Mouse (Mus musculus) liver, postnatal 0 days (tissue): ENCODE results near the gene Irs2. TPM values are rescaled to one million over a fixed set of nuclear protein-coding genes. Genes with fewer than 3 reads are reported as not detected.
A peak's percentile ranks its signal among the peaks of the same experiment; 100 is the strongest.

Source experiments
- ATAC-seq: fragments of 200-750 bp; cut with Nextera tagmentation; 2 replicates; pipeline ENCODE4 v1.8.0; 2017; ENCODE audit warnings: mild to moderate bottlenecking, moderate library complexity
- DNase-seq: peaks from one replicate; pipeline ENCODE4 v3.0.0-alpha.2; 2016
- H3K27ac ChIP-seq: fragments of 300-500 bp; sonication (generic); 2 replicates; pipeline ENCODE4 v1.5.1; 2014; ENCODE audit warnings: antibody characterized with exemption, moderate library complexity, mild to moderate bottlenecking, low read depth
- H3K27me3 ChIP-seq: fragments of 300-500 bp; sonication (generic); 2 replicates; pipeline ENCODE4 v1.6.1; 2014; ENCODE audit warnings: low read length, control low read depth, mixed read lengths; ENCODE audit not compliant: insufficient read depth
- H3K36me3 ChIP-seq: fragments of 300-500 bp; sonication (generic); replicated peaks from 2 replicates; pipeline ENCODE4 v1.6.1; 2014; ENCODE audit warnings: mild to moderate bottlenecking, control low read depth, low read length, moderate library complexity, mixed read lengths; ENCODE audit not compliant: insufficient read depth
- H3K4me1 ChIP-seq: fragments of 300-500 bp; sonication (generic); 2 replicates; pipeline ENCODE4 v1.6.1; 2014; ENCODE audit warnings: antibody characterized with exemption, mild to moderate bottlenecking, control low read depth; ENCODE audit not compliant: insufficient read depth
- H3K4me2 ChIP-seq: fragments of 300-500 bp; sonication (generic); 2 replicates; pipeline ENCODE4 v1.6.1; 2014; ENCODE audit warnings: low read depth, mild to moderate bottlenecking, low read length, moderate library complexity, mixed read lengths
- H3K4me3 ChIP-seq: fragments of 300-500 bp; sonication (generic); 2 replicates; pipeline ENCODE4 v1.5.1; 2014; ENCODE audit warnings: low read depth, low read length
- H3K9ac ChIP-seq: fragments of 300-500 bp; sonication (generic); replicated peaks from 2 replicates; pipeline ENCODE4 v1.6.1; 2014; ENCODE audit warnings: mild to moderate bottlenecking, moderate library complexity
- H3K9me3 ChIP-seq: fragments of 300-500 bp; sonication (generic); 2 replicates; pipeline ENCODE4 v1.6.1; 2016; ENCODE audit warnings: mild to moderate bottlenecking, control low read depth, low read length, mixed read lengths
- CTCF ChIP-seq: sonication (generic); IDR thresholded peaks from 2 replicates; pipeline ENCODE4 v1.5.1; 2016; ENCODE audit warnings: antibody characterized with exemption, low read depth
- EP300 ChIP-seq: IDR thresholded peaks from 2 replicates; pipeline ENCODE4 v1.6.1; 2016; ENCODE audit warnings: antibody characterized with exemption, low read depth, mild to moderate bottlenecking
- WGBS: fragments of 180-500 bp; shearing (Covaris S2); extraction: QIAGEN DNeasy Blood & Tissue Kit; methylation state at CpG from one replicate; pipeline ENCODE4 v1.1.7; 2014; ENCODE audit not compliant: insufficient replicate concordance; 5-methylcytosine and 5-hydroxymethylcytosine counted together
- polyA plus RNA-seq: library from polyadenylated mRNA; unstranded; fragments of >200 nt; fragmentation: Nextera tagmentation; extraction: Ambion mirVana; gene quantifications from 2 replicates; pipeline ENCODE4 v1.2.1, GENCODE M21; 2015

Irs2 gene
- polyA plus RNA-seq: 4.4 and 5.7 TPM in 2 replicates

GRCm38 (mm10) chr8:11008379-11008775 lies at the start of gene Irs2:
Gene Irs2 (minus strand): TSS chr8:11008458.
- no peaks in the 10 kb centered on the region for H3K9me3 ChIP-seq
- H3K36me3 ChIP-seq: peaks cover 23% of the 10 kb centered on the region
- H3K4me3 ChIP-seq: peak within 1 kb of the TSS; percentile 72
- 0% methylated on average over 11 of the region's 64 CpGs for WGBS
- no peak for TF ChIP-seq EP300
- TF ChIP-seq CTCF: no peak
- no peaks in the 10 kb centered on the region for H3K27me3 ChIP-seq
- no peak for DNase-seq
- H3K4me2 ChIP-seq: peak within 1 kb of the TSS; percentile 82
- H3K4me1 ChIP-seq: peaks cover 31% of the 10 kb centered on the region
- ATAC-seq: peak; percentile 2
- peak within 1 kb of the TSS; percentile 90 for H3K9ac ChIP-seq
- peak within 1 kb of the TSS; percentile 99 for H3K27ac ChIP-seq

DNA sequence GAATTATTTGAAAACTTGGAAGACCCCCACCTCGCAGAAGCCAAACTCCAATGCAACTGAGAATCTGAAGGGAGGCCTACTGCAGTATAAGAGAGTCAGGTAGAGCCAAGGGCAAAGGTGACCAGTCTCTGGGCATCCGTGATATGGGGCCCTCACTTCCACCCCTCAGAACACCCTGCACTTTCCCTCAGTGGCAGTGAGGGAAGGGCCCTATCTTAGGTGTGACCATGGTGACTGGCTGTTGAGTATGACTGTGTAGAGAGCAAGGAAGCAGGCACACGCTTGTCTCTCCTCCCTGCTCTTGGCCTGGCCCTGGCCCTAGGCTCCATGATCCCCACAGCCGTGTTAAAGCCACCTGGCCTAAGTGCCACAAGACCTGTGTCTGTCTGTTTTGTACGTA lies 48.4 kb upstream of the Irs2 start:
- Histone ChIP-seq H3K9me3 (no peaks in the 10 kb centered on the region), H3K4me3 (no peak overlapping the region), H3K4me1 (peaks cover 9% of the 10 kb centered on the region; the same call in 1 of the 2 replicates), H3K27me3 (no peaks in the 10 kb centered on the region), H3K27ac (peak overlapping the region; percentile 86; the same call in 1 of the 2 replicates), H3K9ac (no peak overlapping the region), H3K4me2 (no peak overlapping the region), H3K36me3 (no peaks in the 10 kb centered on the region)
- no peak for ATAC-seq
- TF ChIP-seq EP300 (no peak), CTCF (no peak)
- no peak for DNase-seq
- 72% methylated on average over 5 of the region's 5 CpGs for WGBS

DNA sequence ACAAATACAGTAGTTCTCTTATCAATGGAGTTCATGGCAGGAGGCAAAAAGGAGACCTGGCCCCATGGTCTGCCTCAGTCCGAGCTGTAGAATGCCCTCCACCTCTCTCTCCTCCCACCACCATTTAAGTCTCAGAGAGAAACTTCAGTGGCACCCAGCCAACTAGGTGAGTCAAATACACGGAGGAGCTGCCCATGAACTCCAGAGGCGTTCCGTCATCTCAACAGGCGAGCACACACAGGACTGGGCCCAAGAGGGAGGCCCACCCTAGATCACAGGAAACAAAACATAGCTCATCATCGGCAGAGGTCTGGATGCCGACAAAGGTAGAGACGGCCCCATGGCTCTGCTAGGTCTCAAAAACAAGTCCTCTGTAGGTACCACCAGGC lies 47.9 kb upstream of the Irs2 start:
- no peak overlapping the region for H3K4me2 ChIP-seq
- H3K27ac ChIP-seq: peak overlapping the region; percentile 86
- no peaks in the 10 kb centered on the region for H3K36me3 ChIP-seq
- peaks cover 6% of the 10 kb centered on the region; the same call in 1 of the 2 replicates for H3K4me1 ChIP-seq
- 66% methylated on average over 8 of the region's 8 CpGs for WGBS
- no peak overlapping the region for H3K4me3 ChIP-seq
- H3K27me3 ChIP-seq: no peaks in the 10 kb centered on the region
- no peak overlapping the region for H3K9ac ChIP-seq
- no peak for TF ChIP-seq CTCF
- TF ChIP-seq EP300: no peak
- ATAC-seq: peak; percentile 45
- no peaks in the 10 kb centered on the region for H3K9me3 ChIP-seq
- peak; percentile 40 for DNase-seq

GRCm38 (mm10) chr8:11055557-11056174 lies 47.4 kb upstream of the Irs2 start:
- ATAC-seq (peak; percentile 95), DNase-seq (peak; percentile 68)
- Histone ChIP-seq H3K27me3 (no peaks in the 10 kb centered on the region), H3K36me3 (no peaks in the 10 kb centered on the region), H3K9me3 (no peaks in the 10 kb centered on the region), H3K27ac (peak overlapping the region; percentile 86), H3K9ac (peak overlapping the region; percentile 28; the same call in 1 of the 2 replicates), H3K4me1 (peaks cover 6% of the 10 kb centered on the region; the same call in 1 of the 2 replicates), H3K4me3 (no peak overlapping the region), H3K4me2 (no peak overlapping the region; the same call in 1 of the 2 replicates)
- 55% methylated on average over 16 of the region's 16 CpGs for WGBS
- 0 out of 2 replicates have a peak, but pooled peaks have one; percentile 29 for TF ChIP-seq EP300
- TF ChIP-seq CTCF: no peak

GRCm38 (mm10) chr8:11049835-11050234 lies 41.6 kb upstream of the Irs2 start:
- no peaks in the 10 kb centered on the region for H3K36me3 ChIP-seq
- no peak for ATAC-seq

DNA sequence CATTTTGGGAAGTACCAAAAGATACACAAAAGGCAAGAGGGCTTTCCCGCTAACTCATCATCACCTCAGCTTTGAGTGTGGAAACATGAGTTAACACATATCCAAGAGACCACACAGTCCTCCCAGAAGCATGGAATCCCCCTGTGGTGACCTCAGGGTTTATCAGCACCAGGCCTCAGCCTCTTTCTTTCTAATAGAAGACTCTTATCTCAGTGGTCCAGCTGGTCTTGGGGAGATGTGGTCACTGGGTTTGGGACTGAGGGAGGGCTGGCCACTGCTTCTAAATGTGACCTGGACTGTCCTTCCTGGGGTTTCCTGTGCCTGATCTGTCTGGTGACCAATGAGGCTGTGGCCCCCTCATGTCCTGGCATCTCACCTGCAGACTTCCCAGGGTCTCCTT lies 39.6 kb upstream of the Irs2 start:
- no peak overlapping the region for H3K27ac ChIP-seq
- no peak for ATAC-seq

More at GRCm38 (mm10) chr8:11049835-11050234, 41.6 kb upstream of the Irs2 start:
- Histone ChIP-seq H3K27ac (no peak overlapping the region), H3K4me1 (no peaks in the 10 kb centered on the region; the same call in 1 of the 2 replicates), H3K4me3 (no peak overlapping the region), H3K27me3 (no peaks in the 10 kb centered on the region), H3K4me2 (no peak overlapping the region), H3K9me3 (no peaks in the 10 kb centered on the region), H3K9ac (no peak overlapping the region)
- no peak for DNase-seq
- TF ChIP-seq CTCF (peak; percentile 39), EP300 (no peak)
- WGBS: 45% methylated on average over 5 of the region's 5 CpGs

More for the DNA sequence above, 39.6 kb upstream of the Irs2 start:
- Histone ChIP-seq H3K4me3 (no peak overlapping the region), H3K9me3 (no peaks in the 10 kb centered on the region), H3K36me3 (no peaks in the 10 kb centered on the region), H3K9ac (no peak overlapping the region), H3K4me2 (no peak overlapping the region), H3K4me1 (peaks cover 8% of the 10 kb centered on the region), H3K27me3 (no peaks in the 10 kb centered on the region)
- DNase-seq: no peak
- WGBS: 57% methylated on average over 1 of the region's 1 CpGs
- TF ChIP-seq EP300: no peak
- TF ChIP-seq CTCF: no peak
